Mouse (Mus musculus) right cerebral cortex, adult 18-20 months (tissue): Measurements from ENCODE around the gene Foxp1.
A peak's percentile ranks its signal among the peaks of the same experiment; 100 is the strongest.

ENCODE experiments used
- DNase-seq: peaks from one replicate; pipeline ENCODE4 v3.0.0; 2022; ENCODE audit warnings: mixed read lengths

Gene Foxp1

DNA sequence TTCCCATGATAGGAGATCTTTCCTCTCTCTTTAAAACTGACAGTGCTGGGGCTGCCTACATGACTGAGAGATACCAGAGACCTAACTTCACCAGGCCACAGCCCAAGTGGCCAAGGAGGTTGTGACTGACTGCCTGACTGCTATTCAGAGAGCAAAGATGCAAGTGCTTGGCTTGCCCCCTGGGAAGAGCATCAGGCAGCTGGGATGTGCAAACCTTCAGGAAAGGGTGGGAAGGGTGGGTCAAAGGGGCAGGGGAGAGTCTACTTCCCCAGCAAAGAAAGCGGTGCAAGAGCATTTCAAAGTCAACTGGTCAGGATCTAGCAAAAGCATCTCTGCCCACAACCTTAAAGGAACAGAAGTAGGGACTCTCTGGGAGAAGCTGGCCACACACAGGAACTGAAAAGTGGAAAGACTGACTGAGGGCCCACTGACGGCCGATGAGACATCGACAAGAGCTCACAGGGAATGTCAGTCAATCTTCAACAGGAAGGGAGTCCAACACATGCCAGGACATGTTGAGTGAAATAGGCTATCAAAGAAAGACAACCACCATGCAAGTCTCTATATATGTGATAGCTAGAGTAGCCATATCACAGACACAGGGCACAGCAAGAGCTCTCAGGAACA, 138.6 kb downstream of the Foxp1 start:
- DNase-seq: no peak

DNA sequence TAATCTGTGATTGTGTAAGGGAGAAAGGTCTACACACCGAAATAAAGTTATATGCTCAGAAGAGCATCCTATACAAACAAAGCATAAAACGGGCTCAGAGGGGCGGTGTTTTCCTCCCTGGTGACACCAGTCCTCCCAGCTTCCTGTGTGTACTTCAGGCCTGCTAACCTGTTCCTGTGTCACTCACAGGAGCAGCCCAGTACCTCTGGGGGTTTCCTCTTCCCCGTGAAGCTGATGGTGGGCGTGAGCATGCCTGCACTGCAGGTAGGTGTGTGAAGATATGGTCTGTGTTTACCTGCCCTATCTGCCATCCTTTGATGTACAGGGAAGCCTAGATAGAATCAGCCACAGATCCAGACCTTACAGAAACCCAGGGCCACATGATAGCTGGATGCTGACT, 142.4 kb downstream of the Foxp1 start:
- no peak for DNase-seq

DNA sequence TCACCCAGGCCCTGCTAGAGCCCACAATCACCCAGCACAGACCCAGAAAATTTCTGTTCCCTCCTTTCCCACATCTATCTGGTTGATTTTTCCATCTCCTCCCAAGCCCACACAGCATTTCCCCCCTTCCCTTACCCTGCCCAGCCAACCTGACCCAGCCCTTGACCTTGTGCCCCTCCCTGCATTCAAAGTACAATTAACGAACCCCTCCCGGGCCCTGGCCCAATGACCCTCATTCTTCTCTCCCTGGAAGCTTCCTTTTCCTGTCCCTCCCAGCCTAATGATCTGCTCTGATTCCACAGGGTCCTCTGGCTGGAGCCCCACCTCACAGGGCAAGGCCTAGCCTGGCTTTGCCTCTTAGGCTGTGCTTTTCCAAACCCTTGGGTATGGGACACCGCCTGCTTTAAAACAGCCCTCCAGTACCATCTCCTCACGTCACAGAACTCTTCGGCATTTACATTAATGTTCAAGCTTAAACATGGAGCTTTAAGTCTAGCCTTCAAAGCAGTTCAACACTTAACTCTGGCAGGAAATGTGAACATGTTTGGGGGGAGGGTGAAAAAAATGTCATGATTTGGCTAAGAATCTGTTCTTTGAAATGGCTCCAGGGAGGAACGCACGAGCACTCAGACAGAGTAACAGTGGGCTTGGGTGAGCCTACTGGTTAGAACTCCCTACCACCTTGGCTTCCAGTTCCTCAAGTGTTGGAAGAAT, 143.4 kb downstream of the Foxp1 start:
- no peak for DNase-seq

DNA sequence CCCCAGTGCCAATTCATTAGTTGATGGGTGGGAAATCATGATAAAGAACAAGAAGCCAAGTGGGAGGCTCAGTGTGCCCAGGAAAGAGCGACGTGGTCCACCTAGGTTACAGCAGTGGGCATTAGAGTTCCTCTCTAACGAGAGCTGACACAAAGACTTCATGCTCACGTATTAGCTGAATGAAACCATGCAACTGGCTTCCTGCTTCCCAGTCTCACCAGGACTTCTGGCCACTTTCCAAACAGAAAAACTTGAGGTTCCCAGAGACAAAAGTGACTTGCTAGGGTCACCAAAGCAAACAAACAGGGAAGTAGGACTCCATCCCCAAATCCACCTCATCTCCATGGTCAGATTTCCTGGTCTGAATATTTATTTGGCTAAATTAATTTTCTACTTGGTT, 144.8 kb downstream of the Foxp1 start:
- DNase-seq: no peak

DNA sequence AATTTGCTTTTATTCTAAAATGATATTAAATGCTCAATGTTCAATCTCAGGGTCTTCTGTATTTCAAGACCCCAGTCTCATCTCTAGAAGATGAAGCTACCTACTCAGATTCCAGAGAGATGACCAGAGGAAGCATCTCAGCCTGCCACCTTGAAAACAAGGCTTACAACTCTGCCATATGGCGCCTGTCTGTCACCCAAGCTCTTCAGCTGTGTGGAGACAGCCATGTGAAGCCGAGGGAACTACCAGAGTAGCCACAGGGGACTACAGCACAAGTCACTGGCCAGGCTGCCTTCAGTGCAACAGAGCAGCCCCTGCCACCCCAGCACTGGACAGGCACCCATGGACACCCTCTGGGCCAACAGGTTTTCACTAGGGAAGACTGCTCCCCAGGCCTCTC, 145.4 kb downstream of the Foxp1 start:
- DNase-seq: no peak

DNA sequence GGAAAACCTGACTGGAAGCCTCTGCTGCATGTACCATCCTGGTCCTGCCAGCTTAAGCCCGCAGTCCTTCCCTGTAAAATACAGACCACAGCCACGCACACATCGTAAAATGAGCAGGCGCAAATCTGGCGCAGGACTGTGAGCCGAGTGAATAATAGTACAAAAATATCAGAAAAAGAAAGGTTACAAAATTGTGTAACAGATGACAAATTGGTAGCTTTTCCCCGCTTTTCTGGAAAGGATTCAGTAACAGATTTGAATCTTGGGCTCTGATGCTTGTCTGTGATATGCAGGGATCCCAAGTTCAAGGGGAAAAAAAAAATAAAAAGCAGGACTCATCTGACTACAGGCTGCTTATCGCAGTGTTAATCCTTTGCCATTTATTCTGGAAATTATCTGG, 145.8 kb downstream of the Foxp1 start:
- DNase-seq: no peak

DNA sequence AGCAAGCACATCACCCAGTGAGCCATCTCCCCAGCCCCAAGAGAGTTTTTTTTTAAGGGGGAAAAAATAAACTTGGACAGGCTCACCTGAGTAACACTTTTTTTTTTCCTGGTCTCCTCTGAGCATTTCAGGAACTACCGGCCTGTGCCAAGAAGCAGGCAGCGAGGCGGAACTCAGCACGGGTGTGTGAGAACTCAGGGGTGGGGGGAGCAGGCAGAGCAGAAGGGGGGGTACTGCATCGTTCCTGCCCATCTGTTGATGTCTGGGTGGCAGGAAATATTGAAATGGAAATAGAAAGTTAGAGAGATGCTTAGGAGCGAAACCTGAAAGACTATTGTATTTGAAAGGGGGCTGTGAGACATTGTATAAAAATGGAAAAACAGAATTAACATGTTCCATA, 146.7 kb downstream of the Foxp1 start:
- DNase-seq: peak; percentile 41

DNA sequence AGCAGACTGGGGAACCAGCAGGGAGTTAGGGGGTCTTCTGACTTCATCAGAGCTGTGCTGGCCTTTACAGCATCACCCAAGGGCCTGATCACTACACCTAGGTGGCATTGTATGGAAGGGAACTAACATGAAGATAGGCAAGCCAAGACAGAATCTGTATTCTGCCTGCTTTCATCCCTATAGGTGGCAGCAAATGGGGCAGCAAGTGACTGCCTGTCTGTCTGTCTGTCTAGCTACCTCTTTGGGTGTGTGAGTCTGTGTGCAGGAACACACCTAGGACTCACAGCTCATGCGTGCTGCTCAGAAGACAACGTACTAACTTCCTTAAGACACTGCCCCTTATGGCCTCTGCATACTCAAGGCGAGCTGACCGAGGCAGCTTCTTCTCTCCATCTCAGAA, 147.1 kb downstream of the Foxp1 start:
- DNase-seq: no peak

DNA sequence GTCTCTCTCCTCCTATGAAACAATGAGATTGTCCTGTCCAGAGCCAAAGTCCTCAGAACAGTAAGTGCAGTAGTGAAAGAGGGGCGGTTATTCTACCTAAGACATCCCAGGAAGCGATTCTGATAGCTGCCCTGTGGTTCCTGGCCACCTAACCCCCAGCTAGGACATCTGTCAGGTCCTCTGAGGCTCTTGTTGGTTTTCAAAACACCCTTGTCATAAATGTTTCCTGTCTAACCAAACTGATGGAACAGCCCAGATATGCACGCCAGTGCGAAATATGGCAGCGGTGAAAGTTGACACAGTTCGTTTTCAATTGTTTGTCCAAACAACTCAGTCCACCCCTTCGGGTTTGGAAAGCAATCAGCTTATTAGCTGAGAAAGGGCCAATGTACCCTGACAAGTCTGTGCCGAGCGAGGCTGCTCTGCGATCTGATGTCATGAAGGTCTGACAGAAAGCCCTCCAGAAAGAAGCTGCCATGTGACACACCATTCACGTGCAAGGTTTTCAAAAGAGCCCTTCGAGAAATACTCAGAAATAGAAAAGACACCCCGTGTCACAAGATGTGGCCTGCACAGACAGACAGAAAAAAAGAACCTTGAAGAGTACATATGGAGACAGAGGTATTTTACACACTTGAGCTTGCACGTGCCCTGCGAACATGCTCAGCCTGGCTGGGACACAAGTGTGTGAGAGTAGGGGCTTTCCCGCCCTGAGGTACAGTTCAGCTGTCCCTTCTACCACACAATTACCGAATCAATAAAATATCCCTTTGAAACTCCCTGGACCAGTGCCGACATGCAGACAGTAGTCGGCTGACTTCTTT, 147.9 kb downstream of the Foxp1 start:
- DNase-seq: no peak

DNA sequence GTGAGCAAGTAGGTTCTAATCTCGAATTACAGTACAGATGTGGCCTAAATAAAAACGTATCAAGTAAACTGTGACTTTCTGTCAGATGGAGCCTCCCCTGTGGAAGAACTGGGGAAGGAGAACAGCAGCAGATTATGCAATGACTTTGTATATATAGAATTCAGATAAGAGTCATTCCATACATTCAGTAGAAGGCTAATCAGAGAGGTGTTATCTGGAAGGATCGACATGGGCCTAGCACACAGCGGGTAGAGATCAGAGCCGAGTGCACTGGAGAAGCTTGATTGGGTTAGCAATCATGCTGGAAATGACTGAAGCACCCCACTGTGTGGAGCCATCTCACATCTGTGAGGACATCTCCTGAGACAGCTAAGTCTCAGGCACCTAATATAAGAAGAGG, 150.1 kb downstream of the Foxp1 start:
- DNase-seq: no peak

DNA sequence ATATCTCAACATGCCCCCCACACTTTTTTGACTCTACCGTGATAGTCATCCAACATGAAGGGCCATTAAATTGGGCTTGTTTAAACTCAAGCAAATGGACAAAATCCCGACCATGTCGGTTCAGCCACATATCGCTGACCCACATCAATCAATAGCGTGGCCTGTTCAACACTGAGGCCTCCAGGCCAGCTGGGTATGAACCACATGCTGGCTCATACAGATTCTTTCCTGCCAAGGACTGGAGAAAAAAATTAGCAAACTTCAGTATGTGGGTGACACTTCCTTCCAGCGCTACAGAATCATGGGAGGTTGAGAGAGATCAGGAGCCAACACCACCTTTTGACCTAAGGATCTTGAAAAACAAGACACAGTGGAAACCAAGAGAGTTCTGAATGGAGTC, 150.5 kb downstream of the Foxp1 start:
- no peak for DNase-seq

DNA sequence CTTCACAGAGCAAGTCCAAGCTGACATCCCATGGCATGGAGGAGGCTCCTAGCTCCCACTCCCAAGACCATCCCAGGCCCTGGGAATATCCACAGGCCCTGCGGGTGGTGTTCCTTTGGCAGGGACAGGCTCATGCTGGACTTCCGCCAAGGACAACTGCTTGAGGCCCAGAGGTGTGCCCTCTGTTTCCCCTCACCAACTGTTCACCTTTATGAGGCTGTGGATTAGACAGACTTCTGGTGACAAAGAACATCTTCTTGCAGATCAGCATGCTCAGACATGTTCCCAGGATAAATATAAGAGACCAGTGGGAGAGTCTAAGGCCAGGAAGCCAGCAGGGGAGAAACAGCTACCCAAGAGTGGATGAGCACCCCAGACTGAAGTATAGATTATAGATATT, 152.6 kb downstream of the Foxp1 start:
- no peak for DNase-seq

DNA sequence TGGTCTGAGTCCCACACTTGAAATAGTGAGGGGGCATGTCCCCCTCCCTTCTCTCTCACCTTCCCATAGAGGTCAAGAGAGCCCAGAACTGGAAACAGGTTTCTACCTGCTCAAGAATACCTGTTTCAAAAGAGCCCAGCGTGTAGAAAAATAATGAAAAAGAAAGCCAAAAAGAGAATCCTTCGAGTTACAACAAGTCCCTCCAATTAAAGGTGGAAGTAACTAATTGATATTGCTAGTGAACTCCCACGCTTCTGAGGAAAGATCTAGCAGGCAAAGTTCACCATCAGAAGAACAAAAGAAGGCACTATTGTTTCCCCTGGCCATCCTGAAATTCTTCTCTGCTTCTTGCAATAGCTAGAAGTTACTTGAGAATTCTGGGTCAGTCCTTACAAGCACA, 153.4 kb downstream of the Foxp1 start:
- DNase-seq: no peak

DNA sequence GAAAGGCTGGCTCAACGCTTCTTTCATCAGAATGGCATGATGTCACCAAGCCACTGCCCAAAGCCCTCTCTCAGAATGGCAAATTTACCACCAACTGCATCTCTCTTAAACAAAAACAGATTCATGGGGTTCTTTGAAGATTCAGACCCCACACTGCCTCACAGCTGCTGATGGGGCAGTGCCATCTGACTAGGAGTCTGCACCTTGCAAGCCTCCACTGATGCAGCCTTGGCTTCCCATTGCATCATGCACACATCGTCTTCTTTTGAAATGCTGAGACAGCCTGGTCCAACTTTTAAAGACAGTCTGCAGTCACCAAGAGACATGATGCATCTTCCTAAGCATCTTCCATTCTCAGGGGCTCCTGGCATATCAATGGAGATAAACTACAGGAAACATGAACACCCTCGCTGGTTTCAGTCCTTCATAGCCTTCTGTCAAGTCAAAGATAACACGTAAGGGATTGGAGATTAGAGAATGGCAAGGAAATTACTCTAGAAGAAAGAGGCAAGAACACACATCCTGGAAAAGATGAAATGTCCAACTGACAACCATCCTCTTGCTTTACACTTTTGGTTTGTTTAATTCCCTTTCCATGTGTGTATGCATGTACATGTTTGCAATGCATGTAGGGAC, 154.3 kb downstream of the Foxp1 start:
- no peak for DNase-seq

DNA sequence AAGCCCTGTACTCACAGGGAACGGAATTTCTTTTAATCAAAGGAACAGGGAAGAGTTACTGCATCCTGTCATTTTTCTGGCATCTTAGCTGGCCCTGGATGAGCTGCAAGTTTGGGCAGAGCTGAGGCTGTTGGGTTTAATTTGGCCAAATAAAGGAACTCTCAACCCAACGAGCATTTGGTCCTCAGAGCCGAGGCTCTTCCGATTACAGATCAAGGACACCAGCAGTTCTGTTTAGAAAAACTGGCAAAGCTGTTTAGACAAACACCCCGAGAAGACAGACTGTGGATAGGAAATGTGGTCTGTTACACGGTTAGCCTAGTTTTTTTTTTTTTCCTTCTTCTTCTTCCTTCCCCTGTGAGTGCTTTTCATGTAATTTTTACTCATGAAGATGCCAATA, 158.0 kb downstream of the Foxp1 start:
- no peak for DNase-seq

DNA sequence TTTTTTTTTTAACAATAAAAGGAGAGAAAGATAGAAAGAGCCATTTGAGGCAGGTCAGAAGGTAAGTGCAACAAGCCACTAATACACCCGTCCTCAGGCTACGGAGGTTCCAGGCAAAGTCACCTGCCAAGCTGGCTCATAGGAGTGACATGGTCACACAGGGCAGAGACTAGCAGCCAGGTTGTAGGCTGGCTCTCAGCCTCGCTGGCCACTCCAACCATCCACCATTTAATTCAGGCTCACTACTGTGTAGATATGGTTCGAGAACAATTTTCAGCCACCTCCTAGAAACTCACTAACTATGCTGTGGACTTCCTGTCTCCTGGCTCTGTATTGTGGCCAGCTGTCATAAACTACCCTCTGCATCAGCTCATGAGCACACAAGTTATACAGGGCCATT, 161.9 kb downstream of the Foxp1 start:
- DNase-seq: no peak

DNA sequence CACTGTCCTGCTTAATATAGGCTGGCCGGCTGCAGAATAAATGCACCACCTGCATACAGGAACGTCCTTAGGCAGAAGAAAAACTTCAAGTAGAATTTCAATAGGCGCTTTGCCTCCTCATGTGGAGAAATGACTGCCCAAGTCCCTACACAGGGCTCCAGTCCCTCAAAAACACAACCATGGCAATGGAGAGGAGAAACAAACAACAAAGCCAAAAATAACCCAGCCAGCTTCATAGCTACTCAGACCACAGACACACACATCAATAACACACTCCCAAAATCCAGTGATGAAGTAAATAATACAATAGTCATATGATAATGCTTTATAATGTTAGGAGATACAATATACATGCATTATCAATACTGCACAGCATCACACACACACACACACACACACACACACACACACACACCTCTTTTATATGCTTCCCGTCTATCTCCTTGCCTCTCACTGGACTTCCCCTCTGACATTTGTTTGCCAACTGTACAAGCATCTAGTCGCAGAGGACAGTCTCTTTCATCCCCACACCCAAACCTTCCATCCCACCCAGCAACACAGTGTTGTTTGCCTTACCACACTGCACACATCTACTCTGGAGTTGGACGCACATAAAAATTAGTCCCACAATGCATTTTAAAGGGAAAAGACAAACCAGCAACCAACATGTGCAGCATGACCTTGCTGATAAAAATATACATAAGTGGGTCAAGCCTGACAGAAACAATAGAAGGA, 162.6 kb downstream of the Foxp1 start:
- DNase-seq: no peak

DNA sequence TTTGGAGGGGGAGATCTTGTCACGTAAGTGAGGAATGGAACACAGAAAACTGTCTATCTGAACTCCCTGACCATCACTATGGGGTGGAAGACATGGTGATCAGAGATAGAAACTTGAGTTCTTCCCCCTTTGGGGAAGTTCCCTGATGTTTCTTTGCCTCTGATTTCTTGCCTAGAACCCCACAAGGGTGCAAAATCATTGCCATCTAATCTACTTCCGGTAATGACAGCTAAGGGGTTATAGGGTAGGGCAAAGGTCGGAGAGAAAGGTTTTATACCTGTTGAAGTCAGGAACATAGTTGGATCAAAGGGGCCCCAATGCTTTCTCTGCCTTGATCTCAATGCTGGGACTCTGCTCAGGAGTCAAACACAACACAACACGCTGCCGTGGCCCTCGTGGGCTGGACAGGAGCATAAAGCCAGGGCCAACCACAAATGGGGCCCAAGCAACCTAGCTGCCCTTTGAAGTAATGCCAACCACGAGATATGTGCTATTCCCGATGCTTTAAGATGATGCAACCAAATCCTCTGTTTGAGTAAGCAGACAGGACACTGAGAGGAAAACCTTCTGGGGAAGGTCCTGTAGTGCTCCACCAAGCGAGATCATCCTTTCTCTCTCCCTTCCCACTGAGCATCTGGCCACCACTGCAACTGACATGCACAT, 163.4 kb downstream of the Foxp1 start:
- DNase-seq: no peak

DNA sequence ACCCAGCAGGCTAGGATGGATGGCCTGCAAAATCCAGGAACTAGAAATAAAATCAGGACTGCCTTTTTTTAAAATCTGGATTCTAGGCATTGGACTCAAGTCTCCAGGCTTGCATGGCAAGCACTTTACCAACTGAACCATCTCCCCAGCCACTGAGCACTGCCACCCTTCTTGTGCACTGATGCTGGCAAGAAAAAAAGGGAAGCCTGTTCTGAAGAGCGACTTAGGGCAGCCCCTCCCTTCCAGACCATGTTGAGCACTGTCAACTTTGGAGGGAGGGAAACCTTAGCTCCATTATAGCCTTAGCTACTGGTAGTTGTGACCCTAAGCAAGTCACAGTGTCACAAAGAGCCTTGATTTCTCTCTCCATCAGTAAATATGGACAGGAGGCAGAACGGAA, 164.6 kb downstream of the Foxp1 start:
- no peak for DNase-seq

DNA sequence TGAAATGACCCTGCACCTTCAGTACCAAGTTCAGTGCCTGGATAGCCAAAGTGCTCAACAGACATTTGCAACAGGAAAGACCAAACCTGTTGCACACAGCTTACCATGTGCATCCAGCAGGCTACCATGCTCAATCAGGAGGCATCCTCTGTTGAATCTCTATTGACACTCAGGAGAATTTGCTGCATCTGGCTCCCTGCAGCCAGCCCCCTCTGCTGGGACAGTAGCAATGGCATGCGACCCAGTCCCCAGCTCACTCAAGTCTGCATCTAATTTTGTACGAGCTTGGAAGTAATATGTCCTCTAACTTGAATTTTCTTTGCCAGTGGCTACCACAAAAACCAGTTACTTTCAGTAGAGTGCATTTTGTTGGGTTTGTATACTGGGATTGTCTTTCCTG, 168.2 kb downstream of the Foxp1 start:
- DNase-seq: no peak

DNA sequence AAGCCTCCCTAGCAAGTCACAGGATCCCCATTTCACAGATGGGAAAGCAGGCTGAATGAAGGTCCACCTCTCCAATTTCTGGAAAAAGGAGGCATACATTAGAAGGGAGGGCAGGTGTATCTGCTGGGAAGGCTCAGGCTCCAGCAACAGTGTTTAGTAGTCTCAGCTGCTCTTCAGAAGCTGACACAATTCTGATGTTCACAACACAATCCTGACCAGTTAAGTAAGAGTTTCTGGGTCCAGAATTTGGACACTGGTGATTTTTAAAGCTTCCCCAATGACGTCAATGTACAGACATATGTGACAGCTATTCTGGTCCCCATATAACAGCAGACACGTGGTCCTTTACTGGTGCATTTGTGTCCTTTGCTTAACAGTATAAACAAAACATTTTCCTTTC, 169.1 kb downstream of the Foxp1 start:
- no peak for DNase-seq

DNA sequence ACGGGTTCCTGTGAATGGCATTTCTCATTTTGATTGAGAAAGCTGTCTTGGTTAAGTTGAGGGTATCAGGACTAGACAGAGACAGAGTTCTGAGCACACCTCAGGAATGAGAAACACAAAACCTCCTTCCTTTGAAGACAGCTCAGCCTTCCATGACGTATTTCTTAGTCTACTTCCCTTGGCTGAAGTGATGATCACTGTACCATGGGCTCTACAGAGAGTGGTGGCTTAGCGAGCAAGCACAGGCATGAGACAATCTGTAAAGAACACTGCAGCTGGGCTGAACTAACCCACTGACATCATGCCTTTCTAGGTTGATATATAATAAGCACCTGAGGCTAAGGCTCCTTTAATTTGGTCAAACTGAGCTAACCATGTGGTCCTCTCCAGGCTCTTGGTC, 172.0 kb downstream of the Foxp1 start:
- no peak for DNase-seq
